Mouse (Mus musculus) adrenal gland, postnatal 14 days (tissue): ENCODE measurements around the gene Asap3. TPM values are rescaled to one million over a fixed set of nuclear protein-coding genes. Genes with fewer than 3 reads are reported as not detected.

Experiments
- DNase-seq: peaks from one replicate; pipeline ENCODE4 v3.0.0; 2021; ENCODE audit warnings: mixed read lengths
- total RNA-seq: library from RNA; stranded (reverse); gene quantifications from 2 replicates; pipeline ENCODE4 v1.2.3, GENCODE M21; 2021

The Asap3 gene
- total RNA-seq, 1 experiment from 2014 or later = 3.4 TPM

- DNase-seq = peak; percentile 40
Measured at GRCm38 (mm10) chr4:136249780-136250179, 43.6 kb downstream of the Asap3 start.

- DNase-seq = no peak
Measured at GRCm38 (mm10) chr4:136255919-136256318, 49.8 kb downstream of the Asap3 start.

GRCm38 (mm10) chr4:136256696-136257095 lies 50.5 kb downstream of the Asap3 start:
- DNase-seq = no peak

- DNase-seq = no peak
Measured at GRCm38 (mm10) chr4:136259916-136260315, 53.8 kb downstream of the Asap3 start.

GRCm38 (mm10) chr4:136260491-136261180 lies 54.5 kb downstream of the Asap3 start:
- DNase-seq = peak; percentile 91

- DNase-seq = no peak
Measured at GRCm38 (mm10) chr4:136261912-136262311, 55.7 kb downstream of the Asap3 start.

GRCm38 (mm10) chr4:136263555-136263954 lies 57.4 kb downstream of the Asap3 start:
- no peak for DNase-seq

GRCm38 (mm10) chr4:136266716-136267343 lies 60.7 kb downstream of the Asap3 start:
- peak; percentile 36 for DNase-seq

- DNase-seq = no peak
Measured at GRCm38 (mm10) chr4:136268912-136269311, 62.7 kb downstream of the Asap3 start.

- no peak for DNase-seq
Measured at GRCm38 (mm10) chr4:136270648-136271047, 64.5 kb downstream of the Asap3 start.

GRCm38 (mm10) chr4:136281097-136281496 lies 74.9 kb downstream of the Asap3 start:
- DNase-seq = no peak

GRCm38 (mm10) chr4:136281611-136282010 lies 75.4 kb downstream of the Asap3 start:
- DNase-seq = no peak

GRCm38 (mm10) chr4:136282621-136283480 lies 76.7 kb downstream of the Asap3 start:
- DNase-seq = peak; percentile 37

- DNase-seq = no peak
Measured at GRCm38 (mm10) chr4:136283783-136284182, 77.6 kb downstream of the Asap3 start.

- DNase-seq = peak; percentile 86
Measured at GRCm38 (mm10) chr4:136284455-136284854, 78.3 kb downstream of the Asap3 start, which contains the start of gene Zfp46. TSS of gene Zfp46 (plus strand) at chr4:136284683.

- peak; percentile 14 for DNase-seq
Measured at GRCm38 (mm10) chr4:136284891-136285290, 78.7 kb downstream of the Asap3 start.

- DNase-seq = peak; percentile 96
Measured at GRCm38 (mm10) chr4:136285348-136285810, 79.2 kb downstream of the Asap3 start.

GRCm38 (mm10) chr4:136285811-136286371 lies 79.7 kb downstream of the Asap3 start:
- DNase-seq = peak; percentile 98

GRCm38 (mm10) chr4:136289918-136290780 lies 84.0 kb downstream of the Asap3 start:
- DNase-seq = no peak

GRCm38 (mm10) chr4:136290781-136291595 lies 84.8 kb downstream of the Asap3 start:
- DNase-seq = no peak
